Mouse (Mus musculus): ENCODE measurements around the gene Suox. TPM values are rescaled to one million over a fixed set of nuclear protein-coding genes. Genes with fewer than 3 reads are reported as not detected.
"Not testable (repeated sequence)": the region's sequence is repeated elsewhere in the genome, so short reads cannot be mapped to it uniquely, and the experiment has no call there.

The Suox gene
- total RNA-seq, 2 experiments from 2014 or later = 9.3 to 11.0 TPM

GRCm38 (mm10) chr10:128626311-128627310, 47.3 kb downstream of the Suox start, which contains the start of gene Rps26:
TSS of gene Rps26 (minus strand) at chr10:128626747.
- peak; percentile 84 for DNase-seq

- DNase-seq = no peak
Measured at GRCm38 (mm10) chr10:128625287-128625894, 48.5 kb downstream of the Suox start.

GRCm38 (mm10) chr10:128623106-128623613, 50.7 kb downstream of the Suox start:
- DNase-seq = not testable (repeated sequence)

GRCm38 (mm10) chr10:128622702-128623101, 51.2 kb downstream of the Suox start:
- no peak for DNase-seq

GRCm38 (mm10) chr10:128621986-128622520, 51.8 kb downstream of the Suox start:
- no peak for DNase-seq

GRCm38 (mm10) chr10:128620241-128620640, 53.6 kb downstream of the Suox start:
- DNase-seq = no peak

Other genes with a start within 250 kb of the Suox start
- gene Smarcc2, start 214.8 kb downstream of the Suox start, total RNA-seq (2021) = 10 to 100 TPM; 47.0 to 62.8 TPM
- 100 to 1,000 TPM; 305 to 356 TPM for gene Myl6, start 179.9 kb downstream of the Suox start, total RNA-seq (2021)
- gene Myl6b, start 175.4 kb downstream of the Suox start, total RNA-seq (2021) = 100 to 1,000 TPM in 1 of 2 experiments, 10 to 100 TPM in 1; 68.8 to 101 TPM
- 10 to 100 TPM; 22.5 to 30.4 TPM for gene Esyt1, start 148.2 kb downstream of the Suox start, total RNA-seq (2021)
- 1 to 10 TPM; 5.2 to 6.3 TPM for gene Zc3h10, start 126.3 kb downstream of the Suox start, total RNA-seq (2021)
- gene Rpl41, start 124.8 kb downstream of the Suox start, total RNA-seq (2021) = 1,000 to 10,000 TPM; 1,962 to 2,082 TPM
- gene Pa2g4, start 108.1 kb downstream of the Suox start, total RNA-seq (2021) = 10 to 100 TPM; 65.8 to 72.9 TPM
- gene Erbb3, start 84.4 kb downstream of the Suox start, total RNA-seq (2021) = 1 to 10 TPM; 7.7 to 9.0 TPM
- 100 to 1,000 TPM; 637 to 651 TPM for gene Rps26, start 47.3 kb downstream of the Suox start, total RNA-seq (2021)
- under 1 TPM; 0.54 to 0.63 TPM for gene Ikzf4, start 28.1 kb downstream of the Suox start, total RNA-seq (2021)
- gene Rab5b, start 22.2 kb upstream of the Suox start, total RNA-seq (2021) = 10 to 100 TPM; 82.7 to 83.2 TPM
- gene Pmel, start 30.1 kb upstream of the Suox start, total RNA-seq (2021) = 1 to 10 TPM; 2.1 to 2.4 TPM
- 10 to 100 TPM; 14.0 to 18.8 TPM for gene Cdk2, start 31.0 kb upstream of the Suox start, total RNA-seq (2021)
- 1 to 10 TPM; 7.1 to 8.8 TPM for gene Dgka, start 70.8 kb upstream of the Suox start, total RNA-seq (2021)
- gene Pym1, start 73.8 kb upstream of the Suox start, total RNA-seq (2021) = 10 to 100 TPM; 13.7 to 14.9 TPM
- gene Mmp19, start 116.8 kb upstream of the Suox start, total RNA-seq (2021) = 1 to 10 TPM; 2.8 to 3.8 TPM
- gene Dnajc14, start 130.0 kb upstream of the Suox start, total RNA-seq (2021) = 10 to 100 TPM; 28.9 to 34.6 TPM
- gene Tmem198b, start 130.3 kb upstream of the Suox start, total RNA-seq (2021) = 10 to 100 TPM in 1 of 2 experiments, 1 to 10 TPM in 1; 7.4 to 10.8 TPM
- 10 to 100 TPM; 45.3 to 45.4 TPM for gene Sarnp, start 143.3 kb upstream of the Suox start, total RNA-seq (2021)
- gene Ormdl2, start 147.6 kb upstream of the Suox start, total RNA-seq (2021) = 1 to 10 TPM; 7.5 to 8.8 TPM
- 1 to 10 TPM; 8.2 to 9.5 TPM for gene Gdf11, start 217.6 kb upstream of the Suox start, total RNA-seq (2021)
- 100 to 1,000 TPM; 198 to 258 TPM for gene Cd63, start 226.9 kb upstream of the Suox start, total RNA-seq (2021)
- 10 to 100 TPM in 1 of 2 experiments, 1 to 10 TPM in 1; 8.2 to 12.5 TPM for gene Rdh5, start 248.8 kb upstream of the Suox start, total RNA-seq (2021)
- 100 to 1,000 TPM; 201 to 210 TPM for gene Bloc1s1, start 250.0 kb upstream of the Suox start, total RNA-seq (2021)

Data from gastrocnemius, postnatal 10 days (tissue).